Mouse (Mus musculus) CH12.LX (cell line): Measurements from ENCODE around the gene Las1l. TPM values are rescaled to one million over a fixed set of nuclear protein-coding genes. Genes with fewer than 3 reads are reported as not detected.

Source experiments
- DNase-seq: peaks from one replicate; pipeline ENCODE4 v3.0.0-alpha.2; 2013; ENCODE audit errors: extremely low read depth
- H3K27ac ChIP-seq: 2 replicates; pipeline ENCODE4 v1.5.1; 2012; ENCODE audit warnings: low read depth, mild to moderate bottlenecking, control low read depth, moderate library complexity; ENCODE audit not compliant: insufficient read depth
- H3K27me3 ChIP-seq: replicated peaks from 2 replicates; pipeline ENCODE3; 2012; ENCODE audit warnings: inconsistent platforms
- H3K36me3 ChIP-seq, 2 experiments: replicated peaks in 1 of 2; 2 replicates each; pipeline versions ENCODE3 to v1.6.1; 2012; ENCODE audit warnings: inconsistent platforms in 1 of 2, low read length in 1 of 2, mild to moderate bottlenecking in 1 of 2, mixed read lengths in 1 of 2, moderate library complexity in 1 of 2; ENCODE audit not compliant: control insufficient read depth in 1 of 2, insufficient read depth in 1 of 2
- H3K4me1 ChIP-seq, 2 experiments: 2 replicates each; pipeline ENCODE4 v1.6.1; 2012; ENCODE audit warnings: inconsistent platforms in 1 of 2, moderate library complexity in 1 of 2; ENCODE audit not compliant: insufficient read depth in 2 of 2, control insufficient read depth in 1 of 2
- H3K4me2 ChIP-seq: 2 replicates; pipeline ENCODE4 v1.6.1; 2012; ENCODE audit warnings: low read depth, mild to moderate bottlenecking, control low read depth; ENCODE audit not compliant: poor library complexity, insufficient read depth, severe bottlenecking
- H3K4me3 ChIP-seq, 3 experiments: fragments of 150-350 bp in 1 of 3; sonication (generic) in 1 of 3; replicated peaks in 1 of 3; 2 replicates each; pipeline versions ENCODE3 to v1.5.1; 2011 to 2012; ENCODE audit warnings: low read depth in 2 of 3, low read length in 2 of 3, mild to moderate bottlenecking in 2 of 3, moderate library complexity in 2 of 3, control low read depth in 1 of 3, improper control_type of control experiment in 1 of 3, inconsistent platforms in 1 of 3, mixed read lengths in 1 of 3; ENCODE audit not compliant: poor library complexity in 1 of 3
- H3K79me2 ChIP-seq: replicated peaks from 2 replicates; pipeline ENCODE4 v1.6.1; 2012; ENCODE audit warnings: mild to moderate bottlenecking, moderate library complexity; ENCODE audit not compliant: control insufficient read depth, poor library complexity, insufficient read depth, severe bottlenecking; ENCODE audit errors: extremely low read depth
- H3K9ac ChIP-seq: 2 replicates; pipeline ENCODE4 v1.6.1; 2012; ENCODE audit warnings: low read depth, mild to moderate bottlenecking, control low read depth, moderate library complexity; ENCODE audit not compliant: insufficient read depth
- H3K9me3 ChIP-seq: replicated peaks from 2 replicates; pipeline ENCODE3; 2012; ENCODE audit warnings: low read length, inconsistent platforms, mixed read lengths
- ELF1 ChIP-seq: IDR thresholded peaks from 2 replicates; pipeline ENCODE4 v1.6.1; 2014; ENCODE audit warnings: low read depth, mild to moderate bottlenecking, inconsistent platforms, low read length, improper control_type of control experiment
- EP300 ChIP-seq: IDR thresholded peaks from 2 replicates; pipeline ENCODE4 v1.6.1; 2011; ENCODE audit warnings: low read length, improper control_type of control experiment
- HCFC1 ChIP-seq: IDR thresholded peaks from 2 replicates; pipeline ENCODE4 v1.6.1; 2012; ENCODE audit warnings: low read depth, mild to moderate bottlenecking, inconsistent platforms, low read length, improper control_type of control experiment
- IRF4 ChIP-seq: IDR thresholded peaks from 2 replicates; pipeline ENCODE4 v1.6.1; 2014; ENCODE audit warnings: low read depth, mild to moderate bottlenecking, inconsistent platforms, low read length, improper control_type of control experiment
- KAT2A ChIP-seq: IDR thresholded peaks from 2 replicates; pipeline ENCODE4 v1.6.1; 2012; ENCODE audit warnings: low read length, improper control_type of control experiment, inconsistent platforms; ENCODE audit not compliant: insufficient replicate concordance
- MAFK ChIP-seq: IDR thresholded peaks from 2 replicates; pipeline ENCODE4 v1.6.1; 2011; ENCODE audit warnings: low read length, improper control_type of control experiment; ENCODE audit not compliant: insufficient replicate concordance
- MEF2A ChIP-seq: IDR thresholded peaks from 2 replicates; pipeline ENCODE4 v1.6.1; 2014; ENCODE audit warnings: low read depth, mild to moderate bottlenecking, inconsistent platforms, low read length, improper control_type of control experiment, borderline replicate concordance
- MXI1 ChIP-seq: IDR thresholded peaks from 2 replicates; pipeline ENCODE4 v1.6.1; 2011; ENCODE audit warnings: mild to moderate bottlenecking, low read depth, low read length, improper control_type of control experiment
- PAX5 ChIP-seq: IDR thresholded peaks from 2 replicates; pipeline ENCODE4 v1.6.1; 2012; ENCODE audit warnings: low read length, inconsistent platforms, mixed read lengths
- RAD21 ChIP-seq: IDR thresholded peaks from 2 replicates; pipeline ENCODE4 v1.6.1; 2011; ENCODE audit warnings: low read depth, mild to moderate bottlenecking, low read length, improper control_type of control experiment, moderate library complexity
- SIN3A ChIP-seq: IDR thresholded peaks from 2 replicates; pipeline ENCODE4 v1.6.1; 2012; ENCODE audit warnings: low read length, improper control_type of control experiment, inconsistent platforms
- SMC3 ChIP-seq: IDR thresholded peaks from 2 replicates; pipeline ENCODE4 v1.6.1; 2011; ENCODE audit warnings: low read depth, low read length, improper control_type of control experiment
- TCF12 ChIP-seq: IDR thresholded peaks from 2 replicates; pipeline ENCODE4 v1.6.1; 2014; ENCODE audit warnings: low read depth, mild to moderate bottlenecking, inconsistent platforms, low read length, improper control_type of control experiment
- ZC3H11A ChIP-seq: IDR thresholded peaks from 2 replicates; pipeline ENCODE4 v1.6.1; 2012; ENCODE audit warnings: low read depth, mild to moderate bottlenecking, inconsistent platforms, low read length, improper control_type of control experiment
- dilution Hi-C: fragments of 300-500 bp; cut with MboI; formaldehyde crosslinking; loops from 2 replicates; pipeline ENCODE4 v1.14.3; 2020; ENCODE audit warnings: low sequenced_read_pairs; ENCODE audit not compliant: extremely low pct_unique_long_range_greater_than_20kb, extremely low pct_ligation_motif_present
- in situ Hi-C: fragments of 300-500 bp; cut with MboI; formaldehyde crosslinking; loops from 3 replicates; pipeline ENCODE4 v1.14.3; 2019; ENCODE audit warnings: low sequenced_read_pairs, low pct_ligation_motif_present, low pct_unique_long_range_greater_than_20kb, mixed read lengths
- polyA plus RNA-seq: library from polyadenylated mRNA; unstranded; fragments of >175 nt; gene quantifications from 2 replicates; pipeline ENCODE4 v1.2.1, GENCODE M21; 2012; ENCODE audit warnings: low read depth; ENCODE audit not compliant: insufficient read length
- total RNA-seq, 2 experiments: library from RNA; depleted of rRNA; stranded (reverse); fragments of 300-350 nt in 1 of 2; fragments of >200 nt in 1 of 2; gene quantifications; 2 replicates each; pipeline ENCODE4 v1.2.3; 2012 to 2014

Las1l gene
- total and polyA plus RNA-seq, 3 experiments = 31.9 to 108 (median 33.1) TPM

DNA sequence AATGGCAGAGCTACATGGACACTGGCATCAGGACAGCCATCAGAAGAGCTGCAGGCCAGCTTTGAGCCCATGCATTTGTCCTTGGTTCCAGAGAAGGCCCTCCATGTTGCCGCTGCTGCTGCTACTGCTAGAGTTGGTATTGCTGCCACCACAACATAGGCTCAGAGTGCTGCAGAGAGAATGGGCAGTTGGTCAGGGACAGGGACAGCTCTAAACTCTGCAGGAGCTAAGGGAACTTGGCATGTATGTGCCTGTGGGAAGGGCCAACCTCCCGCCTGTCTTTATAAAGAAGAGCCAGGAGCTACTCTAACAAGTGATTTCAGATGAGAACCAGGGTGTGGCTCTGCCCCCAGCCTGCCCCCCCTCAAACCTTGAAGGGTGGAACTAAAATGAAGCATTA, 21.3 kb downstream of the Las1l start:
- dilution Hi-C loops = no loop called here
- no peaks in the 10 kb centered on the region for H3K4me1 ChIP-seq
- no peaks in the 10 kb centered on the region for H3K9me3 ChIP-seq
- H3K4me2 ChIP-seq = no peak overlapping the region
- no peak overlapping the region for H3K9ac ChIP-seq
- H3K79me2 ChIP-seq = 0 out of 2 replicates have a peak, but pooled peaks cover 2% of the 10 kb centered on the region
- in situ Hi-C loops = no loop called here
- H3K27me3 ChIP-seq = no peaks in the 10 kb centered on the region
- no peak for TF ChIP-seq TCF12
- TF ChIP-seq MAFK = no peak
- no peak for TF ChIP-seq IRF4
- TF ChIP-seq SIN3A = no peak
- TF ChIP-seq PAX5 = no peak
- TF ChIP-seq HCFC1 = no peak
- no peak for TF ChIP-seq ZC3H11A
- no peak for TF ChIP-seq EP300
- TF ChIP-seq ELF1 = no peak
- no peak for TF ChIP-seq SMC3
- no peak for TF ChIP-seq MXI1
- TF ChIP-seq, all 38 proteins: peak for 0
- H3K27ac ChIP-seq = no peak overlapping the region
- no peak for DNase-seq
- H3K36me3 ChIP-seq = peaks cover 41 to 84% of the 10 kb centered on the region in 2 experiments
- no peak overlapping the region for H3K4me3 ChIP-seq

DNA sequence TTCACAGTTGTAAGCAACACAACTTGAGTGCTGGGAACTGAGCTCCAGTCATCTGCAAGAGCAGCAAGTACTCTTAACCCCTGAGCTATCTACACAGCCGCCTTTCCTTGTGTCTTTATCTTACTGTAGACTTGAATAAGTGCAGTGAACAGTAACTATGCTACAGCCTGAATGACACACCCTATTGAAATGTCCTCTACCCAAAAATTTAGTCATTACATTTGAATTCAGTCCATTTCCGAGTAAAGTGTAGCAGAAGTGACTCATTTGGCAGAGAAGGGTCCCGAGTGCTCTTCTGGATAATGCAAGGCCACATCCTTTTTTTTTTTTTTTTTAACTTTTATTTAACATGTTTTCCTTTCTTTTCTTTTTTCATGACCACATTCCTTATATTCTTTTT, 54.0 kb downstream of the Las1l start:
- in situ Hi-C loops = no loop called here
- Histone ChIP-seq H3K27me3 (no peaks in the 10 kb centered on the region), H3K4me1 (no peaks in the 10 kb centered on the region), H3K9me3 (no peaks in the 10 kb centered on the region), H3K4me3 (no peak overlapping the region)
- TF ChIP-seq MEF2A = no peak
- no peak for TF ChIP-seq RAD21
- TF ChIP-seq KAT2A = no peak
- no peak for TF ChIP-seq SMC3
- TF ChIP-seq HCFC1 = no peak
- TF ChIP-seq, all 38 proteins: peak for 0
- DNase-seq = no peak
- Histone ChIP-seq H3K9ac (no peak overlapping the region), H3K27ac (no peak overlapping the region), H3K4me2 (no peak overlapping the region), H3K79me2 (no peaks in the 10 kb centered on the region), H3K36me3 (no peaks in the 10 kb centered on the region)
- dilution Hi-C loops = no loop called here

Other genes starting within 250 kb of the Las1l start
- gene Zc3h12b, start 245.3 kb downstream of the Las1l start, total RNA-seq (2012; rRNA removed) = under 0.01 and 0.04 TPM in 2 replicates
- gene Zc3h12b, start 245.3 kb downstream of the Las1l start, total RNA-seq (2014; rRNA removed) = not detected in 2 replicates
- 0.16 and 0.20 TPM in 2 replicates for gene Zc3h12b, start 245.3 kb downstream of the Las1l start, polyA plus RNA-seq
- gene Msn, start 139.1 kb upstream of the Las1l start, total RNA-seq (2012; rRNA removed) = 51.2 and 55.1 TPM in 2 replicates
- gene Msn, start 139.1 kb upstream of the Las1l start, total RNA-seq (2014; rRNA removed) = 39.9 and 56.2 TPM in 2 replicates
- 291 and 315 TPM in 2 replicates for gene Msn, start 139.1 kb upstream of the Las1l start, polyA plus RNA-seq